Mouse (Mus musculus) forebrain, embryonic 11.5 days (tissue): Measurements from ENCODE around the gene F12. TPM values are rescaled to one million over a fixed set of nuclear protein-coding genes. Genes with fewer than 3 reads are reported as not detected.

ENCODE experiments used
- ATAC-seq: fragments of 200-750 bp; cut with Nextera tagmentation; replicated peaks from 2 replicates; pipeline ENCODE4 v1.8.0; 2017; ENCODE audit warnings: moderate TSS enrichment; ENCODE audit not compliant: low FRiP score
- DNase-seq: peaks from one replicate; pipeline ENCODE4 v3.0.0-alpha.2; 2017; ENCODE audit warnings: low spot score
- H3K27ac ChIP-seq: fragments of 300-500 bp; sonication (generic); 2 replicates; pipeline ENCODE4 v1.5.1; 2014; ENCODE audit warnings: low read depth, low read length
- H3K27me3 ChIP-seq: fragments of 300-500 bp; sonication (generic); 2 replicates; pipeline ENCODE4 v1.6.1; 2014; ENCODE audit warnings: mild to moderate bottlenecking, low read length, mixed read lengths; ENCODE audit not compliant: control insufficient read depth, insufficient read depth
- H3K36me3 ChIP-seq: fragments of 300-500 bp; sonication (generic); 2 replicates; pipeline ENCODE4 v1.6.1; 2014; ENCODE audit warnings: mild to moderate bottlenecking, low read length, moderate library complexity, mixed read lengths; ENCODE audit not compliant: control insufficient read depth, insufficient read depth
- H3K4me1 ChIP-seq: fragments of 300-500 bp; sonication (generic); replicated peaks from 2 replicates; pipeline ENCODE4 v1.6.1; 2014; ENCODE audit warnings: low read length, mixed read lengths; ENCODE audit not compliant: control insufficient read depth, insufficient read depth
- H3K4me2 ChIP-seq: fragments of 300-500 bp; sonication (generic); 2 replicates; pipeline ENCODE4 v1.6.1; 2014; ENCODE audit warnings: low read depth, mild to moderate bottlenecking, low read length, moderate library complexity, mixed read lengths; ENCODE audit not compliant: severe bottlenecking
- H3K4me3 ChIP-seq: fragments of 300-500 bp; sonication (generic); 2 replicates; pipeline ENCODE4 v1.5.1; 2014; ENCODE audit warnings: low read depth, low read length
- H3K9ac ChIP-seq: fragments of 300-500 bp; sonication (generic); 2 replicates; pipeline ENCODE4 v1.6.1; 2014; ENCODE audit warnings: low read length
- H3K9me3 ChIP-seq: fragments of 300-500 bp; sonication (generic); 2 replicates; pipeline ENCODE4 v1.6.1; 2016; ENCODE audit warnings: low read length, mixed read lengths; ENCODE audit not compliant: control insufficient read depth
- WGBS: fragments of 180-500 bp; shearing (Covaris S2); extraction: QIAGEN DNeasy Blood & Tissue Kit; methylation state at CpG from one replicate; pipeline ENCODE4 v1.1.7; 2014; 5-methylcytosine and 5-hydroxymethylcytosine counted together
- polyA plus RNA-seq: library from polyadenylated mRNA; unstranded; fragments of >200 nt; fragmentation: Nextera tagmentation; extraction: Ambion mirVana; gene quantifications from 2 replicates; pipeline ENCODE4 v1.2.1, GENCODE M21; 2014

Gene F12
- polyA plus RNA-seq, 1 experiment from 2014 or later: not detected

GRCm38 (mm10) chr13:55375877-55376276 is 50.7 kb downstream of the F12 start:
- Histone ChIP-seq H3K9ac (no peak overlapping the region), H3K4me1 (no peaks in the 10 kb centered on the region), H3K27ac (no peak overlapping the region), H3K4me2 (no peak overlapping the region), H3K36me3 (no peaks in the 10 kb centered on the region), H3K4me3 (no peak overlapping the region), H3K27me3 (peaks cover 32% of the 10 kb centered on the region), H3K9me3 (no peaks in the 10 kb centered on the region)
- DNase-seq: no peak
- WGBS: 68% methylated on average over 2 of the region's 2 CpGs
- no peak for ATAC-seq

- Histone ChIP-seq H3K27me3 (peaks cover 19% of the 10 kb centered on the region), H3K9ac (no peak overlapping the region), H3K9me3 (no peaks in the 10 kb centered on the region), H3K27ac (no peak overlapping the region), H3K4me3 (no peak overlapping the region), H3K36me3 (no peaks in the 10 kb centered on the region), H3K4me1 (no peaks in the 10 kb centered on the region), H3K4me2 (no peak overlapping the region)
- ATAC-seq (no peak), DNase-seq (no peak)
- WGBS: 78% methylated on average over 6 of the region's 6 CpGs
These were observed 52.2 kb downstream of the F12 start for GRCm38 (mm10) chr13:55374206-55374924.

- DNase-seq: no peak
- no peak overlapping the region for H3K4me2 ChIP-seq
- no peak overlapping the region for H3K4me3 ChIP-seq
- 71% methylated on average over 5 of the region's 5 CpGs for WGBS
- no peaks in the 10 kb centered on the region for H3K27me3 ChIP-seq
- no peaks in the 10 kb centered on the region for H3K36me3 ChIP-seq
- H3K9ac ChIP-seq: no peak overlapping the region
- H3K27ac ChIP-seq: no peak overlapping the region
- no peaks in the 10 kb centered on the region for H3K4me1 ChIP-seq
- H3K9me3 ChIP-seq: no peaks in the 10 kb centered on the region
- ATAC-seq: no peak
These were observed 54.9 kb downstream of the F12 start for GRCm38 (mm10) chr13:55371740-55372139.

GRCm38 (mm10) chr13:55371007-55371681 is 55.4 kb downstream of the F12 start:
- Histone ChIP-seq H3K4me1 (no peaks in the 10 kb centered on the region), H3K9me3 (no peaks in the 10 kb centered on the region), H3K27me3 (no peaks in the 10 kb centered on the region), H3K36me3 (no peaks in the 10 kb centered on the region), H3K4me2 (no peak overlapping the region), H3K9ac (no peak overlapping the region), H3K27ac (no peak overlapping the region), H3K4me3 (no peak overlapping the region)
- 74% methylated on average over 8 of the region's 8 CpGs for WGBS
- no peak for ATAC-seq
- no peak for DNase-seq

GRCm38 (mm10) chr13:55370234-55370633 is 56.4 kb downstream of the F12 start:
- H3K27me3 ChIP-seq: no peaks in the 10 kb centered on the region
- no peak for DNase-seq

GRCm38 (mm10) chr13:55369531-55370114 is 57.0 kb downstream of the F12 start, which contains the start of gene Rgs14:
TSS of gene Rgs14 (plus strand) at chr13:55369732.
- Histone ChIP-seq H3K4me3 (no peak within 1 kb of the TSS), H3K9ac (no peak within 1 kb of the TSS), H3K36me3 (no peaks in the 10 kb centered on the region), H3K4me2 (no peak within 1 kb of the TSS), H3K9me3 (no peaks in the 10 kb centered on the region), H3K27me3 (no peaks in the 10 kb centered on the region), H3K27ac (no peak within 1 kb of the TSS), H3K4me1 (no peaks in the 10 kb centered on the region)
- ATAC-seq (no peak), DNase-seq (no peak)
- 69% methylated on average over 13 of the region's 13 CpGs for WGBS

More at GRCm38 (mm10) chr13:55370234-55370633, 56.4 kb downstream of the F12 start:
- no peaks in the 10 kb centered on the region for H3K9me3 ChIP-seq
- no peaks in the 10 kb centered on the region for H3K36me3 ChIP-seq
- H3K4me2 ChIP-seq: no peak overlapping the region
- no peak for ATAC-seq
- H3K27ac ChIP-seq: no peak overlapping the region
- H3K4me3 ChIP-seq: no peak overlapping the region
- H3K4me1 ChIP-seq: no peaks in the 10 kb centered on the region
- 72% methylated on average over 3 of the region's 3 CpGs for WGBS
- H3K9ac ChIP-seq: no peak overlapping the region

- H3K27ac ChIP-seq: no peak overlapping the region
- H3K9ac ChIP-seq: no peak overlapping the region
- no peak for ATAC-seq
- 80% methylated on average over 7 of the region's 7 CpGs for WGBS
- no peak overlapping the region for H3K4me3 ChIP-seq
- no peak overlapping the region for H3K4me2 ChIP-seq
- no peaks in the 10 kb centered on the region for H3K27me3 ChIP-seq
- H3K9me3 ChIP-seq: no peaks in the 10 kb centered on the region
- no peaks in the 10 kb centered on the region for H3K4me1 ChIP-seq
- H3K36me3 ChIP-seq: no peaks in the 10 kb centered on the region
- DNase-seq: no peak
These were observed 58.2 kb downstream of the F12 start for GRCm38 (mm10) chr13:55368401-55368800.
